Mouse (Mus musculus): ENCODE data around the gene Necab2. TPM values are rescaled to one million over a fixed set of nuclear protein-coding genes. Genes with fewer than 3 reads are reported as not detected.

The Necab2 gene
- polyA plus RNA-seq, 1 experiment = not detected

GRCm38 (mm10) chr8:119459724-119460123 is 13.2 kb downstream of the Necab2 start:
- Histone ChIP-seq H3K4me3 (ENCODE audit: insufficient read depth, low read depth, low read length) (no peak overlapping the region), H3K27ac (replicated peaks; ENCODE audit: low read depth, low read length) (no peak overlapping the region), H3K4me1 (ENCODE audit: control insufficient read depth, insufficient read depth, insufficient read length, low read length) (no peaks in the 10 kb centered on the region)

GRCm38 (mm10) chr8:119461356-119461755 is 14.8 kb downstream of the Necab2 start:
- Histone ChIP-seq H3K4me1 (ENCODE audit: control insufficient read depth, insufficient read depth, insufficient read length, low read length) (no peaks in the 10 kb centered on the region), H3K4me3 (ENCODE audit: insufficient read depth, low read depth, low read length) (no peak overlapping the region)

GRCm38 (mm10) chr8:119463709-119464108 is 17.2 kb downstream of the Necab2 start:
- H3K27ac ChIP-seq (replicated peaks; ENCODE audit: low read depth, low read length) = no peak overlapping the region
- no peaks in the 10 kb centered on the region for H3K4me1 ChIP-seq (ENCODE audit: control insufficient read depth, insufficient read depth, insufficient read length, low read length)
- H3K4me3 ChIP-seq (ENCODE audit: insufficient read depth, low read depth, low read length) = no peak overlapping the region

More at GRCm38 (mm10) chr8:119461356-119461755, 14.8 kb downstream of the Necab2 start:
- H3K27ac ChIP-seq (replicated peaks; ENCODE audit: low read depth, low read length) = no peak overlapping the region

GRCm38 (mm10) chr8:119466105-119466504 is 19.6 kb downstream of the Necab2 start:
- no peak overlapping the region for H3K27ac ChIP-seq (replicated peaks; ENCODE audit: low read depth, low read length)

GRCm38 (mm10) chr8:119466794-119467193 is 20.3 kb downstream of the Necab2 start:
- no peak overlapping the region for H3K27ac ChIP-seq (replicated peaks; ENCODE audit: low read depth, low read length)
- no peaks in the 10 kb centered on the region for H3K4me1 ChIP-seq (ENCODE audit: control insufficient read depth, insufficient read depth, insufficient read length, low read length)
- no peak overlapping the region for H3K4me3 ChIP-seq (ENCODE audit: insufficient read depth, low read depth, low read length)

More at GRCm38 (mm10) chr8:119466105-119466504, 19.6 kb downstream of the Necab2 start:
- no peaks in the 10 kb centered on the region for H3K4me1 ChIP-seq (ENCODE audit: control insufficient read depth, insufficient read depth, insufficient read length, low read length)
- H3K4me3 ChIP-seq (ENCODE audit: insufficient read depth, low read depth, low read length) = no peak overlapping the region

- no peak overlapping the region for H3K4me3 ChIP-seq (ENCODE audit: insufficient read depth, low read depth, low read length)
- H3K4me1 ChIP-seq (ENCODE audit: control insufficient read depth, insufficient read depth, insufficient read length, low read length) = no peaks in the 10 kb centered on the region
- no peak overlapping the region for H3K27ac ChIP-seq (replicated peaks; ENCODE audit: low read depth, low read length)
Observed at GRCm38 (mm10) chr8:119468091-119468490, 21.6 kb downstream of the Necab2 start.

GRCm38 (mm10) chr8:119478684-119479083 is 32.2 kb downstream of the Necab2 start:
- H3K4me1 ChIP-seq (ENCODE audit: control insufficient read depth, insufficient read depth, insufficient read length, low read length) = no peaks in the 10 kb centered on the region
- H3K4me3 ChIP-seq (ENCODE audit: insufficient read depth, low read depth, low read length) = no peak overlapping the region
- H3K27ac ChIP-seq (replicated peaks; ENCODE audit: low read depth, low read length) = no peak overlapping the region

GRCm38 (mm10) chr8:119484145-119484896 is 37.8 kb downstream of the Necab2 start:
- no peaks in the 10 kb centered on the region for H3K4me1 ChIP-seq (ENCODE audit: control insufficient read depth, insufficient read depth, insufficient read length, low read length)
- H3K27ac ChIP-seq (replicated peaks; ENCODE audit: low read depth, low read length) = no peak overlapping the region
- no peak overlapping the region for H3K4me3 ChIP-seq (ENCODE audit: insufficient read depth, low read depth, low read length)

GRCm38 (mm10) chr8:119487093-119487492 is 40.6 kb downstream of the Necab2 start:
- Histone ChIP-seq H3K27ac (replicated peaks; ENCODE audit: low read depth, low read length) (no peak overlapping the region), H3K4me1 (ENCODE audit: control insufficient read depth, insufficient read depth, insufficient read length, low read length) (no peaks in the 10 kb centered on the region)

GRCm38 (mm10) chr8:119496848-119497247 is 50.3 kb downstream of the Necab2 start:
- Histone ChIP-seq H3K27ac (replicated peaks; ENCODE audit: low read depth, low read length) (no peak overlapping the region), H3K4me1 (ENCODE audit: control insufficient read depth, insufficient read depth, insufficient read length, low read length) (no peaks in the 10 kb centered on the region), H3K4me3 (ENCODE audit: insufficient read depth, low read depth, low read length) (no peak overlapping the region)

More at GRCm38 (mm10) chr8:119487093-119487492, 40.6 kb downstream of the Necab2 start:
- H3K4me3 ChIP-seq (ENCODE audit: insufficient read depth, low read depth, low read length) = no peak overlapping the region

GRCm38 (mm10) chr8:119499836-119500235 is 53.3 kb downstream of the Necab2 start:
- H3K4me3 ChIP-seq (ENCODE audit: insufficient read depth, low read depth, low read length) = no peak overlapping the region
- no peaks in the 10 kb centered on the region for H3K4me1 ChIP-seq (ENCODE audit: control insufficient read depth, insufficient read depth, insufficient read length, low read length)

GRCm38 (mm10) chr8:119501598-119501997 is 55.1 kb downstream of the Necab2 start, which contains the start of gene Slc38a8:
Gene Slc38a8, minus strand, starts transcription at chr8:119501698.
- H3K27ac ChIP-seq (replicated peaks; ENCODE audit: low read depth, low read length) = no peak within 1 kb of the TSS
- no peak within 1 kb of the TSS for H3K4me3 ChIP-seq (ENCODE audit: insufficient read depth, low read depth, low read length)
- H3K4me1 ChIP-seq (ENCODE audit: control insufficient read depth, insufficient read depth, insufficient read length, low read length) = no peaks in the 10 kb centered on the region

More at GRCm38 (mm10) chr8:119499836-119500235, 53.3 kb downstream of the Necab2 start:
- no peak overlapping the region for H3K27ac ChIP-seq (replicated peaks; ENCODE audit: low read depth, low read length)

- no peak overlapping the region for H3K27ac ChIP-seq (replicated peaks; ENCODE audit: low read depth, low read length)
- no peaks in the 10 kb centered on the region for H3K4me1 ChIP-seq (ENCODE audit: control insufficient read depth, insufficient read depth, insufficient read length, low read length)
- no peak overlapping the region for H3K4me3 ChIP-seq (ENCODE audit: insufficient read depth, low read depth, low read length)
Observed at GRCm38 (mm10) chr8:119502111-119502510, 55.6 kb downstream of the Necab2 start.

- Histone ChIP-seq H3K27ac (replicated peaks; ENCODE audit: low read depth, low read length) (no peak overlapping the region), H3K4me1 (ENCODE audit: control insufficient read depth, insufficient read depth, insufficient read length, low read length) (no peaks in the 10 kb centered on the region), H3K4me3 (ENCODE audit: insufficient read depth, low read depth, low read length) (no peak overlapping the region)
Observed at GRCm38 (mm10) chr8:119503191-119503767, 56.8 kb downstream of the Necab2 start.

- Histone ChIP-seq H3K4me3 (ENCODE audit: insufficient read depth, low read depth, low read length) (no peak overlapping the region), H3K27ac (replicated peaks; ENCODE audit: low read depth, low read length) (no peak overlapping the region)
Observed at GRCm38 (mm10) chr8:119505488-119505887, 59.0 kb downstream of the Necab2 start.

GRCm38 (mm10) chr8:119506106-119506505 is 59.6 kb downstream of the Necab2 start:
- Histone ChIP-seq H3K4me1 (ENCODE audit: control insufficient read depth, insufficient read depth, insufficient read length, low read length) (no peaks in the 10 kb centered on the region), H3K4me3 (ENCODE audit: insufficient read depth, low read depth, low read length) (no peak overlapping the region), H3K27ac (replicated peaks; ENCODE audit: low read depth, low read length) (no peak overlapping the region)

More at GRCm38 (mm10) chr8:119505488-119505887, 59.0 kb downstream of the Necab2 start:
- no peaks in the 10 kb centered on the region for H3K4me1 ChIP-seq (ENCODE audit: control insufficient read depth, insufficient read depth, insufficient read length, low read length)
